Comparison of ENCODE assay signal across 8 mouse cellular contexts in the genomic region with DNA sequence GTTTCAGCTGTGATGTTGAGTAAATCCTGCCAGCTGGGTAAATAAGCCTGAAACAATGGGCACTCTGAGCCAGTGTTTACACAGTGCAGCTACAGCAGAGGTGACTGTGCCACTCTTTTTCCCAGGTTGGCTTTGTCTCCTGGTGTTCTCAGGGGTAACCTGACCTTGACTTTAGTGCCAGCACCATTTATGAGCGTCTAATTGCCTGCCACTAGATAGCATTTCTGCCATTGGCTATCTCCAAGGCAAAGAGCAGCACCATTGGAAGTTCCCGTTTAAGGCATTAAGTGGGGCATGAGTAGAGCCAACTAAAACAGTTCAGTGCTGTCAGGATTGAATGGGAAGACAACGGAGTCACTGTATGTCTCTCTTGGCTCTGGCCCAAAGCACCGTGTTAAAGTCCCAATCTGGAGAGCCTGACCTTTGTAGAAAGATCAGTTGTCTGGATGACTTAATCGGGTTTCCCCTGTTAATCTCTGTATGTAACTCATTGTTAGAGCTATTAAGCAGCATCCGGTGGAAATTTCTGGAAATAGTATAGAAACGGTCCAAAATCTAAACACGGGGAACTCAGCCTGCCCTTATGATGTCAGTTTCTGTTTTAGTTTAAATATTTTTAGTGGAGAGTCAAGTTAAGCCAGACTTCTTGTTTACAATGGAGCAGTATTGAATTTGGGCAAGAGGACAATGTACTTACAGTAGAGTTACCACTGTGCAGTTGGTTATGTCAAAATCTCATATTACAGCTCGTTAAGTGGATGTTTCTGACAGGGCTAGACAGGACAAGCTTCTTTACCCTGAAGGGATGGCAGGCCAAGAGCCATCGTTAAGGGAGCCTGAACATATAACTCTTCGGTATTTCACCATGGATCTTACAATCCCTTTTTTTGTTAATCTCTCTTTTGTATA. TPM values are rescaled to one million over a fixed set of nuclear protein-coding genes. Genes with fewer than 3 reads are reported as not detected.
DNase-seq lines count a peak whose midpoint lies in the region; ATAC-seq lines count a peak whose summit lies in the region.

No protein-coding gene starts in this region.

- intact Hi-C loops in heart, postnatal 25 days (cut with DNase I), result loop anchor here (2.0 kb wide), 1 partner anchor 328 kb away; no protein-coding TSS in a partner anchor

- H3K4me2 ChIP-seq in hindbrain, embryonic 15.5 days, result no peak overlapping the region
- H3K4me2 ChIP-seq in midbrain, embryonic 12.5 days (replicated peaks), result no peak overlapping the region

- H3K27me3 ChIP-seq in hindbrain, embryonic 15.5 days, result no peaks in the 10 kb centered on the region
- H3K27me3 ChIP-seq in midbrain, embryonic 12.5 days, result no peaks in the 10 kb centered on the region

- H3K36me3 ChIP-seq in hindbrain, embryonic 15.5 days, result no peaks in the 10 kb centered on the region
- no peaks in the 10 kb centered on the region for H3K36me3 ChIP-seq in midbrain, embryonic 12.5 days

- 0 out of 2 replicates have a peak, but pooled peaks have one; percentile 42 for ATAC-seq in hindbrain, embryonic 15.5 days (ENCODE audit: low FRiP score, low read depth)
- peak; percentile 34; the same call in 1 of the 2 replicates for ATAC-seq in midbrain, embryonic 12.5 days (ENCODE audit: low FRiP score, low read depth)

- H3K27ac ChIP-seq in hindbrain, embryonic 15.5 days (replicated peaks), result no peak overlapping the region
- H3K27ac ChIP-seq in midbrain, embryonic 12.5 days (replicated peaks), result no peak overlapping the region

- H3K4me1 ChIP-seq in hindbrain, embryonic 15.5 days (replicated peaks), result peaks cover 3% of the 10 kb centered on the region; the same call in 1 of the 2 replicates
- peaks cover 5% of the 10 kb centered on the region; the same call in 1 of the 2 replicates for H3K4me1 ChIP-seq in midbrain, embryonic 12.5 days

- H3K9me3 ChIP-seq in hindbrain, embryonic 15.5 days, result no peaks in the 10 kb centered on the region
- no peaks in the 10 kb centered on the region for H3K9me3 ChIP-seq in midbrain, embryonic 12.5 days

- no peak overlapping the region for H3K4me3 ChIP-seq in hindbrain, embryonic 15.5 days
- no peak overlapping the region for H3K4me3 ChIP-seq in midbrain, embryonic 12.5 days

- no peak overlapping the region for H3K9ac ChIP-seq in hindbrain, embryonic 15.5 days
- H3K9ac ChIP-seq in midbrain, embryonic 12.5 days (replicated peaks), result no peak overlapping the region

- DNase-seq in heart, adult 11 months, result peak; percentile 89
- no peak for DNase-seq in heart, postnatal 25 days (ENCODE audit: low spot score)
- DNase-seq in brain, adult 2 months (ENCODE audit: low read depth, low spot score), result peak; percentile 20
- DNase-seq in frontal cortex, adult 2 months (ENCODE audit: extremely low spot score in 1 of 2, low spot score in 1 of 2), result no peak
- DNase-seq in spleen, postnatal 10 days (ENCODE audit: low spot score in 2 of 2), result no peak
- no peak for DNase-seq in adrenal gland, adult 18-20 months (ENCODE audit: low spot score in 2 of 2)

- WGBS in hindbrain, embryonic 15.5 days, result 55% methylated on average over 11 of the region's 11 CpGs
- WGBS in midbrain, embryonic 12.5 days, result 64% methylated on average over 11 of the region's 11 CpGs

RNA-seq across cellular contexts. Expression of a gene that starts 10.1 kb away (rescaled TPM):
- under 1 TPM in 1 of 2 experiments, not detected in 1; 0.22 TPM for total RNA-seq in heart, postnatal 25 days (2021)
- 0.26 and 0.34 TPM in 2 replicates for polyA plus RNA-seq in hindbrain, embryonic 15.5 days (2015; fragmentation: Nextera tagmentation; extraction: Ambion mirVana)
- 2.6 and 3.1 TPM in 2 replicates for polyA plus RNA-seq in midbrain, embryonic 12.5 days (2016; fragmentation: Nextera tagmentation; extraction: Ambion mirVana)
- 0.66 and 0.82 TPM in 2 replicates for polyA plus RNA-seq in frontal cortex, adult 2 months (2012; rRNA removed)
- total RNA-seq in adrenal gland, adult 18-20 months (2021), result under 1 TPM; 0.27 to 0.77 TPM

Comparison
In these comparisons a context has a peak if more than half of its experiments do, and no peak if none do; other contexts are left out.
1. DNase-seq: peak in heart, adult 11 months (single experiment) and brain, adult 2 months (single experiment); none in heart, postnatal 25 days (single experiment), frontal cortex, adult 2 months (0 of 2), spleen, postnatal 10 days (0 of 2) and adrenal gland, adult 18-20 months (0 of 2).